Mouse (Mus musculus): ENCODE results near the gene Def8.
A peak's percentile ranks its signal among the peaks of the same experiment; 100 is the strongest.

Def8 gene

GRCm38 (mm10) chr8:123423441-123423840 is at the start of gene Def8:
TSS of gene Def8 (plus strand) at chr8:123423527.
- DNase-seq (ENCODE audit: low spot score) = no peak

GRCm38 (mm10) chr8:123374239-123374578 is 49.1 kb upstream of the Def8 start:
- DNase-seq (ENCODE audit: low spot score) = peak; percentile 99

- no peak for DNase-seq (ENCODE audit: low spot score)
Observed at GRCm38 (mm10) chr8:123375701-123376100, 47.6 kb upstream of the Def8 start.

GRCm38 (mm10) chr8:123376106-123376505 is 47.2 kb upstream of the Def8 start:
- DNase-seq (ENCODE audit: low spot score) = no peak

DNA sequence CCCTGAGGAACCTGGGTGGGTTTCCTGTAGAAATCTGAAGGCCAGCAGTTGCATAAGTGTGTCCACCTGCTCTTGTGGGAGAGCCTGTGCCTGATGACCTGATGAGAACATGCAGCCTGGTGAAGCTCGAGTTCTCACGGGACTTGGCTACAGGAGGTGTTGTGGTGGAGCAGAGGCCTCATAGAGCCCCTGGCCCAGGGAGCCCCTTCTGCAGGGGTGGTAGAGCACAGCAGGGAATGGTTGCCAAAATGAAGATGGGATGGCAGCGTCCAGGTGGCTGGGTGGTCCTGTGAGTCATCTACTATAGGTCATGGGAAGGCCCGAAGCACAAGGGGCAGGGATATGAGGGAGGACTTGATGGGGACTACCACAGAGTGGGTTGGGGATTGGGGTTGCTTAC is 41.6 kb upstream of the Def8 start:
- DNase-seq (ENCODE audit: low spot score) = no peak

- DNase-seq (ENCODE audit: low spot score) = no peak
Observed at GRCm38 (mm10) chr8:123382516-123382915, 40.8 kb upstream of the Def8 start.

- peak; percentile 70 for DNase-seq (ENCODE audit: low spot score)
Observed at GRCm38 (mm10) chr8:123384883-123385540, 38.3 kb upstream of the Def8 start.

DNA sequence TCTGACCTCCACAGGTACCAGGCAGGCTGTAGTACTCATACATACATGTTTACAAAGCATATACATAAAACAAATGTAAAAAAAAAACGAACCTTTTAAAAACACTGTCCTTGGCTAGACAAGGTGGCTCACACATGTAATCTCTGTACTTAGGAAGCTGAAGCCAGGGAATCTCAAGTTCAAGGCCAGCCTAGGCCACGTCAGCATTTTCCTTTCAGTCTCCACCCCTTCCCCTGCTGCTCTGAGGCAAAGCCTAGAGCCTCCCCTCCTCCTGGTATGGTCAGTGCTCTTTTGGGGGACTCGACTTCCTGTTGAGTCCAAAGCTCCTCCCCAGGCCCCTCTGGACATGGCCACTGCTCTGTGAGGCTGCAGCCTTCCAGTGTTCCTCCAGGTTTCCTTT is 36.3 kb upstream of the Def8 start:
- no peak for DNase-seq (ENCODE audit: low spot score)

DNA sequence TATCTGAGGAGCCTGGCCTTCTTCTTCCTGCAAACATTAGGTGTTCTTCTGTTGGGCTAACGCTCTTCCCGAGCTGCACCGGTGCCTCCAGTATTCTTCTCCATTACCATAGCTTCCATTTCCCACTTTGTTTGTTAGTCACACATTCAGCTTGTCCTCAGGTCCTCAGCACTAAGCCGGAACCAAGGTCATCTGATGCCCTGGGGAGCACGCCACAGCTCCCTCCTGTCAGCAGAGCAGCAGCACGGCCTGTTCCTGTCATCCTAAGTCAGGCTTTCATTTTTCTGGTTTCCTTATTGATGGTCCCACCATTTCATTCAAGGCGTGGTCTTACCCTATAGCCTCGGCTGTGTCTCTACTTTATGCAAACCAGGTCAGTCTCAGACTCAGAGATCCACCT is 35.5 kb upstream of the Def8 start:
- DNase-seq (ENCODE audit: low spot score) = no peak

DNA sequence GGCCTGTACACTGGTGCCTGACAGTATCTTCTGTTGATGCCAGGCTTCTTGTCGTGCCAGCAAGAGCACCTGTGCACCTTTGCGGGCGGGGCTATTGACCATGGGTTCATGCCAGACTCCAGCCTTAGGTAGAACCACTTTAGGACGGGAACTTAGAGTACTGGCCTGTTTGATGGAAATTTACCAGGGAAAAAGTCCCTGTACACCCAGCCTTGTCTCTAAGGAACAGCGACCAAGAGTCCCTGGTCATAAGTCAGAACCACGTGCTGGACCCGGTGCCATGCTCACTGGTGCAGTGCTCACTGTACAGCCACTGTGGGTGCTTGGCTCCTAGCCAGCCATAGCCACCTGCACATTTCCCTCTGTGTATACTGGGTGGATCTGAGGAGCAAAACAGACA is 34.3 kb upstream of the Def8 start:
- DNase-seq (ENCODE audit: low spot score) = no peak

- no peak for DNase-seq (ENCODE audit: low spot score)
Observed at GRCm38 (mm10) chr8:123398308-123398707, 25.0 kb upstream of the Def8 start.

DNA sequence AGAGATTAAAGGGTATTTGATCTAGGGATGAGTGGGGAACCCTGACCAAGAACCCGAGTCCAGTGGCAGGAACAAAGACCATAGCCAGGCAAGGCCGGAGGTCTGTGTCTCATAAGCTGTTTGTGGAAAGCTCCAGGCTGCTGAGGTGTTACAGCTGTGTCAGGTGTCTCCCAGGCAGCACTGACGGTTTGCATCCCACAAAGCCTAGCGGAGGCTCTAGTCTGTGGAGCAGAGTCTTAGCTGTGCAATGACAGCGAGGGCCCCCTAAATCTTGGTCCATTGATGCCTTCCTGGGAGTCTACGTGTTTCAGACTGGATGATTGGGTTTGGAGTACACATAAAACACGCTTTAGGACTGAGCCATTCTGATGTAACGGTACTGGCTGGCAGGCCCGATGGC is 21.4 kb upstream of the Def8 start:
- no peak for DNase-seq (ENCODE audit: low spot score)

DNA sequence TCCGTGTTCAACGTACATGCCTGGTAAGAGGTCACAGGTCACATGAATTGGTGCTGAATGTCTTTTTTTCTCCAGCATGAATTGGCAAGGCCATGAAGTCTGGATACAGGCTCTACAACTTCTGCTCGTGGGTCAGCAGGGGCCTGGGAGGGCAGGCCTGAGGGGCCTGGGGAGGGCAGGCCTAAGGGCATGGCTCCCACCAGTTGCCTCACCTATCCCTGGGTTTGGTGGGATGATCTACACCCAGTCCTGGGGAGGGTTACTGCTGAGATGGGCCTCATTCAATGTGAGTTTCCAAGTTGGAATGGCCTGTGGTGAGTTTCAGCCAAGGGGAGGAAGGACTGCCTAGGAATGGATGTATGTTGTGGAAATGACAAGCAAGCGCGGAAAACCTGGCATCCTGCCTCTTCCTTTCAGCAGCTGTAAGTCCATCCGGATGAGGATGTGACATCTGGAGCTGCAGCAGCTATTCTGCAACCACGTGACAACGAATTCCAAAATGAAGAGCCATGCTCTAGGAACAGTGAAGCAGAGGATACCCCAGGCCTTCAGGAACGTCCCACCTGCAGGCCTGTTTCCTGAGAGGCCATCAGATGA is 20.5 kb upstream of the Def8 start:
- DNase-seq (ENCODE audit: low spot score) = peak; percentile 36

- DNase-seq (ENCODE audit: low spot score) = no peak
Observed at GRCm38 (mm10) chr8:123404521-123404920, 18.8 kb upstream of the Def8 start.

- peak; percentile 80 for DNase-seq (ENCODE audit: low spot score)
Observed at GRCm38 (mm10) chr8:123406786-123407185, 16.5 kb upstream of the Def8 start, which contains the start of gene Mc1r. TSS of gene Mc1r (plus strand) at chr8:123407107.

GRCm38 (mm10) chr8:123407612-123408011 is 15.7 kb upstream of the Def8 start:
- DNase-seq (ENCODE audit: low spot score) = no peak

- DNase-seq (ENCODE audit: low spot score) = peak; percentile 80
Observed at GRCm38 (mm10) chr8:123408586-123409544, 14.5 kb upstream of the Def8 start.

GRCm38 (mm10) chr8:123410049-123410587 is 13.2 kb upstream of the Def8 start:
- DNase-seq (ENCODE audit: low spot score) = peak; percentile 71

DNA sequence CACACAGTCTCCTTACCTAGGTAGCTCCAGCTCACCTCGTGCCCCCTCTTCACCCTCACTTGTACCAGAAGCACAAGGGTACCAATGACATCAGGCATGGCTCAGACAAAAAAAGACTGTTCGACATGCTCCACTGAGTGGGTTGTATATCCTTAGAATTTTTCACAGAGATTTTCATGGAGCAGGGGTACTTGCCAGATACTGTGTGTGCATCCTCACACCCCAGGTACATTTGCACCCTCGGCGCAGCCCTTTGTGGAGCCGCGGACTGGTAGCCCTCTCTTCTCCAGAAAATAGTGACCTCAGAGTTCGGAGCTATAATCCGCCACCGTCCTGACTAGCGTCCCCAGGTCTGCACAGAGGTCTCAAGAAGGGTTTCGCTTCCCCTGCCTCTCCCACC is 12.5 kb upstream of the Def8 start:
- DNase-seq (ENCODE audit: low spot score) = no peak

- peak; percentile 82 for DNase-seq (ENCODE audit: low spot score)
Observed at GRCm38 (mm10) chr8:123411246-123411645, 12.1 kb upstream of the Def8 start, which contains the start of gene Tubb3. TSS of gene Tubb3 (plus strand) at chr8:123411424.

- DNase-seq (ENCODE audit: low spot score) = no peak
Observed at GRCm38 (mm10) chr8:123411781-123412327, 11.5 kb upstream of the Def8 start.

- no peak for DNase-seq (ENCODE audit: low spot score)
Observed at GRCm38 (mm10) chr8:123412560-123413170, 10.7 kb upstream of the Def8 start.

All from testis, postnatal 10 days (tissue).